Mouse (Mus musculus): Measurements from ENCODE around the gene Fbxl17. TPM values are rescaled to one million over a fixed set of nuclear protein-coding genes. Genes with fewer than 3 reads are reported as not detected.

The Fbxl17 gene
- polyA plus RNA-seq, 1 experiment from 2014 or later: 7.0 TPM

GRCm38 (mm10) chr17:63085227-63085626, 414.6 kb downstream of the Fbxl17 start:
- no peak overlapping the region for H3K4me2 ChIP-seq
- no peaks in the 10 kb centered on the region for H3K9me3 ChIP-seq
- no peaks in the 10 kb centered on the region for H3K27me3 ChIP-seq
- no peak for ATAC-seq (ENCODE audit: low FRiP score)
- no peak overlapping the region for H3K9ac ChIP-seq
- 90% methylated on average over 6 of the region's 6 CpGs for WGBS
- H3K27ac ChIP-seq: no peak overlapping the region
- H3K4me3 ChIP-seq (replicated peaks): no peak overlapping the region
- H3K4me1 ChIP-seq: no peaks in the 10 kb centered on the region
- no peaks in the 10 kb centered on the region for H3K36me3 ChIP-seq (replicated peaks)

DNA sequence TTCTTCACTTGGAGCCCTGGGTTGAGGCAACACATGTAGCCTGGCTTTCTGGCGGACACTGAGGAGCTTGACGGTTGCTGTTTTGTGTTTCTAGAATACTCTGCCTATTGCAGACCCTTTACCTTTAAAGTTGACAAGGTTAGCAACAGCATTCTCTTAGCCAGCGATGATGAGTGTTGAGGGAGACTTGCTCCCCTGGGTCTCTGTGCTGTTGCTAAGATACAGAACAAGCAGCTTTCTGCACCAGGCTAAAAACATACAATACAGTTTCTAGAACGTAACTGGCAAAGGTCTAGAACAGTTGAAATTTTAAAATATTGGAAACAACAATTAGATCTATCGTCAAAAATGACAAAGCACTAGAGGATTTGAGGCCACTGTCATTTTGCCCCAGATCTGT, 420.7 kb downstream of the Fbxl17 start:
- Histone ChIP-seq H3K9ac (no peak overlapping the region), H3K27me3 (no peaks in the 10 kb centered on the region), H3K4me1 (peaks cover 37% of the 10 kb centered on the region), H3K4me3 (replicated peaks) (no peak overlapping the region), H3K36me3 (replicated peaks) (no peaks in the 10 kb centered on the region), H3K27ac (no peak overlapping the region), H3K4me2 (no peak overlapping the region), H3K9me3 (no peaks in the 10 kb centered on the region)
- 70% methylated on average over 5 of the region's 5 CpGs for WGBS
- no peak for ATAC-seq (ENCODE audit: low FRiP score)

- H3K27ac ChIP-seq: no peak overlapping the region
- H3K4me3 ChIP-seq (replicated peaks): no peak overlapping the region
- no peaks in the 10 kb centered on the region for H3K27me3 ChIP-seq
- H3K4me2 ChIP-seq: no peak overlapping the region
- peaks cover 44% of the 10 kb centered on the region for H3K4me1 ChIP-seq
- no peak for ATAC-seq (ENCODE audit: low FRiP score)
- no peak overlapping the region for H3K9ac ChIP-seq
- no peaks in the 10 kb centered on the region for H3K9me3 ChIP-seq
- WGBS: 71% methylated on average over 5 of the region's 5 CpGs
- H3K36me3 ChIP-seq (replicated peaks): no peaks in the 10 kb centered on the region
Measured at GRCm38 (mm10) chr17:63077509-63077908, 422.3 kb downstream of the Fbxl17 start.

GRCm38 (mm10) chr17:63076661-63077060, 423.2 kb downstream of the Fbxl17 start:
- Histone ChIP-seq H3K36me3 (replicated peaks) (no peaks in the 10 kb centered on the region), H3K4me3 (replicated peaks) (no peak overlapping the region), H3K27me3 (no peaks in the 10 kb centered on the region), H3K4me2 (no peak overlapping the region), H3K4me1 (peaks cover 44% of the 10 kb centered on the region), H3K27ac (no peak overlapping the region), H3K9ac (no peak overlapping the region), H3K9me3 (no peaks in the 10 kb centered on the region)
- no peak for ATAC-seq (ENCODE audit: low FRiP score)
- 47% methylated on average over 8 of the region's 8 CpGs for whole genome bisulfite sequencing

DNA sequence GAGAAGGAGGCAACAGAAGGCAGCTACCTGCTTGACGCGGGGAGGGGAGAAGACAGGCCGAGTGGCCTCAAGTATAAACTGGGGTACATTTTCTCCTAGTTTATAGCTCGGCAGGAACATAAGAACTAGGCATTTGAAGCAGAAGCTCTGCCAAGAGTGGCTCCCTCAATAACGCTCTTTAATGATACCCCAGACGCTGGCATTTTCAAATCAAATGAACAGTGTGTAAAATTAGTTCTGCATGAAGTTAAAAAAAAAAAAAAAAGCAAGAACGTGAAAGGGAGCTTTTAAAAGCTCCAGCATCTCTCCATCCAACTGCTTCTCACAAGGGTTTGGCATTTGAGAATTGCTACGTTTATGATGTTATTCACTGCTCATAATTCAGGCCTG, 423.8 kb downstream of the Fbxl17 start:
- no peak for ATAC-seq (ENCODE audit: low FRiP score)
- Histone ChIP-seq H3K9ac (no peak overlapping the region), H3K4me1 (peaks cover 49% of the 10 kb centered on the region), H3K9me3 (no peaks in the 10 kb centered on the region), H3K36me3 (replicated peaks) (no peaks in the 10 kb centered on the region), H3K27me3 (no peaks in the 10 kb centered on the region), H3K4me3 (replicated peaks) (no peak overlapping the region), H3K4me2 (no peak overlapping the region), H3K27ac (no peak overlapping the region)
- 52% methylated on average over 8 of the region's 8 CpGs for WGBS

DNA sequence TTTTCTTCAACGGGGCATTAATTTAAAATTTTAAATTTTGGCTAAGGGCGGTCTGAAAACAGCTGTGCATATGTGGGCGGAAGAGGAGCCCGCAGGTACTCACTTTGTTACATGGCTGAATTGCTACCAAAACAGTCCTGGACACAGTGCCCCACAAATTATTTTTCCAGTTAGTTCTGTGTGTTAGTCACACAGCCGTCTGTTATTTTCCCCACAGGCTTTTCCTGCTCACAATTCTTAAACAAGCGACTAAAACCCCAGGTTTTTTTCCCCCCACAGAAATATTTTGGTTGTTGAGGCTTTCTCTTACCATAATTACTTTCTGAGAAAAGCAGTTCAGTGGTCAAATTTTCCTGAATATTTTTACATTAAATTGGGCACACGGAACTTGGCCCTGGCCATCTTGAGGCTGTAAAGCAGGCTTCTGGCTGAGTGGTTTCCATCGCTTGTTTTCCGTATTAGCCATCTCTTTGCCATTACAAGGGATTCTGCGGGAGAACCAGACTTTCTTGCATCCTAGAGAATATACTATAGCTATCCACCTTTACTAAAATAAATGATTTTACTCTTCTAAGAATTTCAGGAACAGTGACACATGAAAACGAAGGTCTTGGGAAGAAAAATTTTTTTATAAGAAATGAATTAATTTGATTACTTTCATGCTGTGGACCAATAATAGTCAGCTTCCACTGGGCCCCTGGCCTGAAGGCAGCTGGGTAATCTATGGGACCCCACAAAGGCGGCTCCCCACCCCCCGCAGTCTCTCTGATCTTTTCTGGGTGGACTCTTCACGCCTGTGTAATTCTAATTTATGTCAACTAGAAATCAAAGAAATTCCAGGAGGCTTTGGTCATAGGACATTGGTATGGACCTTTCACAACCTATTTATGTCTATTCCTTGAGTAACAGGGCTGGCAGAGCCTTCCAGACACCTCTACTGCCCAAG, 424.5 kb downstream of the Fbxl17 start:
- no peak overlapping the region for H3K27ac ChIP-seq
- no peaks in the 10 kb centered on the region for H3K27me3 ChIP-seq
- peaks cover 55% of the 10 kb centered on the region for H3K4me1 ChIP-seq
- H3K36me3 ChIP-seq (replicated peaks): no peaks in the 10 kb centered on the region
- no peak overlapping the region for H3K4me2 ChIP-seq
- no peak overlapping the region for H3K9ac ChIP-seq
- no peak overlapping the region for H3K4me3 ChIP-seq (replicated peaks)
- 63% methylated on average over 14 of the region's 14 CpGs for WGBS
- ATAC-seq (ENCODE audit: low FRiP score): no peak
- no peaks in the 10 kb centered on the region for H3K9me3 ChIP-seq

- Histone ChIP-seq H3K27ac (no peak overlapping the region), H3K9ac (no peak overlapping the region), H3K4me2 (no peak overlapping the region), H3K4me3 (replicated peaks) (no peak overlapping the region), H3K9me3 (no peaks in the 10 kb centered on the region), H3K36me3 (replicated peaks) (no peaks in the 10 kb centered on the region), H3K27me3 (no peaks in the 10 kb centered on the region), H3K4me1 (peaks cover 58% of the 10 kb centered on the region)
- no peak for ATAC-seq (ENCODE audit: low FRiP score)
- WGBS: 74% methylated on average over 6 of the region's 6 CpGs
Measured at GRCm38 (mm10) chr17:63073342-63073741, 426.5 kb downstream of the Fbxl17 start.

DNA sequence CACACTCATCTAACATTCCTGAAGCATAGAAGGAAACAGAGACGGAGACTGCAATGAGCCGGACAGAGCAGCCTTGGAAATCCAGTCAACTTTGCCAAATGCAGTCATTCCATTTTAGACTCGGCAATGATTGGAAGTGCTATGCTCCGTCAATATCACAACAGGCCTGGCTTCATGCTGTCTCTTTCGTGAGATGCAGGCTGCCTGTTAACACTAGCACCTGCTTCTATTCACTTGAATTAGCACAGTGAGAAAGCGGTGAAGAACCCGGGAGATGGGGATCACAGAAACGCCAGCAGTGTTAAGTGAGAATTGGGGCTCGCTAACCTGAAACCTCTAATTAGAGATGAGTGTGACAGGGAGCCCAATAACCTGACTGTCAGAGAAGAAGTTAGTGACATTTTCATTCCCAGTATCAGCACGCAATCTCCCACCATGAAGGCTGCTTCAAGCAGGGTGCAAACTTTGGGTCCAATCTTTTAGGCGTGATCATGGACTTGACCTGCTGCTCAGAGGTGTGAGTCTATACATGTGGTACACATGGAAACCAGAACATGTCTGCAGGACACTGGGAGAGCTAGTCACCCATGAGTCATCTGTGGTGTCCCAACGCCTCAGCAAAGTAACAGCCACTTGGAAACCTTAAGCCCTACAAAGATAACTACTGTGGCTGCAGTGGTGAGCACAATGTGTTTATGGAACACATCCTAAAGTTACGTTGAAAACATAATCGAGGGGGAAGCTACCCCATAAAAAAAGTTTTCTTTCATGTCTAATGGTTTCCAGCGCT, 428.5 kb downstream of the Fbxl17 start:
- Histone ChIP-seq H3K9me3 (no peaks in the 10 kb centered on the region), H3K36me3 (replicated peaks) (no peaks in the 10 kb centered on the region), H3K27ac (0 out of 2 replicates have a peak overlapping the region, but pooled peaks have one; percentile 26), H3K9ac (no peak overlapping the region), H3K27me3 (no peaks in the 10 kb centered on the region), H3K4me3 (replicated peaks) (no peak overlapping the region), H3K4me1 (peaks cover 43% of the 10 kb centered on the region), H3K4me2 (no peak overlapping the region)
- 73% methylated on average over 15 of the region's 15 CpGs for WGBS
- peak; percentile 34; the same call in 1 of the 2 replicates for ATAC-seq (ENCODE audit: low FRiP score)

- WGBS: 42% methylated on average over 5 of the region's 5 CpGs
- no peak overlapping the region for H3K9ac ChIP-seq
- no peaks in the 10 kb centered on the region for H3K9me3 ChIP-seq
- no peak overlapping the region for H3K4me3 ChIP-seq (replicated peaks)
- H3K4me2 ChIP-seq: no peak overlapping the region
- no peaks in the 10 kb centered on the region for H3K36me3 ChIP-seq (replicated peaks)
- H3K27me3 ChIP-seq: no peaks in the 10 kb centered on the region
- H3K27ac ChIP-seq: 0 out of 2 replicates have a peak overlapping the region, but pooled peaks have one; percentile 26
- peak; percentile 59 for ATAC-seq (ENCODE audit: low FRiP score)
- H3K4me1 ChIP-seq: peaks cover 33% of the 10 kb centered on the region
Measured at GRCm38 (mm10) chr17:63070161-63070761, 429.6 kb downstream of the Fbxl17 start.

DNA sequence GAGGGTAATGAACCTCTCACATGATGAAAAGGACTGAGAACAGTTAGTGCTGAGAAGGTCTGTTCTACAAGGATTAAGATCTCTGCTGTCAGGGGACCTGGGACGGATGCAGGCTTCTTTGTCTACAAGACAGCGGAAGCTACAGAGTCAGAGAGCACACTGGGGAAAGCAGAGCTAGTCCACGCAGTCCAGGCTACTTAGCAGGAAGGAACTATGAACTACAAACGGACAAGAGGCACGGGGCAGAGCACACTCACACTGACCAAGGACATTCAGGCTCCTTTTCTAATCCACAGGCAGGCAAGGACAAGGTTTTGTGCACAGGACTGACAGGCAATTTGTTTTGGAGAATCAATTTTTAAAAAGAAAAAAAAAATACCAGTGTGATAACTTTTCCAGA, 437.0 kb downstream of the Fbxl17 start:
- H3K27me3 ChIP-seq: no peaks in the 10 kb centered on the region; the same call in 1 of the 2 replicates
- H3K4me2 ChIP-seq: no peak overlapping the region
- H3K9ac ChIP-seq: no peak overlapping the region
- no peaks in the 10 kb centered on the region for H3K9me3 ChIP-seq
- H3K36me3 ChIP-seq (replicated peaks): no peaks in the 10 kb centered on the region
- H3K27ac ChIP-seq: no peak overlapping the region
- no peak overlapping the region for H3K4me3 ChIP-seq (replicated peaks)
- peaks cover 12% of the 10 kb centered on the region; the same call in 1 of the 2 replicates for H3K4me1 ChIP-seq
- 21% methylated on average over 5 of the region's 5 CpGs for WGBS
- no peak for ATAC-seq (ENCODE audit: low FRiP score)

DNA sequence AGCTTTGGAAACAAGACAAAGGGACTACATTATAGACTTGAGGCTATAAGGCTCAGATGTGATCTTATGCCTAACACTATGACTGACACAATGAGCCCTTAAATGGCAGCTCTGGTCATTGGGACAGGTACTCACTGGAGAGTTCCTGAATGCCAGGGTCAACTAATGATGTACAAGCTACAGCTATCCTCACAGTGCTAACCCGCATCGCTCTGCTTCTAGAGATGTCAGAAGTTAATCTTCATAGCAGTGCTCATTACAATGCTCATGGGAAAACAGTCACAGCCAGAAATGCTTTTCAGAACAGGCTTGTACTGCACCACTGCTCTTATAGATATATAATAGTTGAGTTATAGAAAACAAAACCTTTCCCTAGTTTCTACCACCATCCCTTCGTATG, 438.0 kb downstream of the Fbxl17 start:
- 80% methylated on average over 3 of the region's 3 CpGs for WGBS
- ATAC-seq (ENCODE audit: low FRiP score): no peak

DNA sequence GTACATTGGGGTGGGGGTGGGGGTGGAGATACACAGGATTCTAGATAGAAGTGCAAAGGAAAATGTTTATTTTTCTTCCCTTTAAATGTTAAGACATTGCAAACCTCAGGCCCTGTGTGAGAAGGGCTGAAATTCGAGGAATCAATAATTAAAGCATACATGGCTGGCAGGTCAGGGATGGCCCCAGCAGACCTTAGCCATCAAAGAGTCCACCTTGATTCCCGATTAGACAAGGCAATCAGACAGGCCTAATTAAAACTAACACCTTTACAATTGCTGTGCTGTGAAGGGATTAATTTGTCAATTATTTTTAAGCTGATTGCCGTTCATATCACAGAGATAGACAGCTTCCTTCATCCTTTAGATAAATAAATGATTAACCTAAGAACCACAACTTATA, 439.0 kb downstream of the Fbxl17 start:
- Histone ChIP-seq H3K9me3 (no peaks in the 10 kb centered on the region), H3K4me1 (peaks cover 14% of the 10 kb centered on the region; the same call in 1 of the 2 replicates), H3K4me3 (replicated peaks) (no peak overlapping the region), H3K4me2 (no peak overlapping the region), H3K27ac (no peak overlapping the region), H3K9ac (no peak overlapping the region), H3K27me3 (no peaks in the 10 kb centered on the region; the same call in 1 of the 2 replicates), H3K36me3 (replicated peaks) (no peaks in the 10 kb centered on the region)
- 0 out of 2 replicates have a peak, but pooled peaks have one; percentile 42 for ATAC-seq (ENCODE audit: low FRiP score)
- 46% methylated on average over 3 of the region's 3 CpGs for WGBS

More for the DNA sequence above, 438.0 kb downstream of the Fbxl17 start:
- Histone ChIP-seq H3K9ac (no peak overlapping the region), H3K9me3 (no peaks in the 10 kb centered on the region), H3K4me2 (no peak overlapping the region), H3K27me3 (no peaks in the 10 kb centered on the region; the same call in 1 of the 2 replicates), H3K4me3 (replicated peaks) (no peak overlapping the region), H3K36me3 (replicated peaks) (no peaks in the 10 kb centered on the region), H3K4me1 (peaks cover 14% of the 10 kb centered on the region; the same call in 1 of the 2 replicates), H3K27ac (no peak overlapping the region)

All from forebrain, embryonic 12.5 days (tissue).